Comparison of ENCODE assay signal across 10 mouse cellular contexts in the genomic region with DNA sequence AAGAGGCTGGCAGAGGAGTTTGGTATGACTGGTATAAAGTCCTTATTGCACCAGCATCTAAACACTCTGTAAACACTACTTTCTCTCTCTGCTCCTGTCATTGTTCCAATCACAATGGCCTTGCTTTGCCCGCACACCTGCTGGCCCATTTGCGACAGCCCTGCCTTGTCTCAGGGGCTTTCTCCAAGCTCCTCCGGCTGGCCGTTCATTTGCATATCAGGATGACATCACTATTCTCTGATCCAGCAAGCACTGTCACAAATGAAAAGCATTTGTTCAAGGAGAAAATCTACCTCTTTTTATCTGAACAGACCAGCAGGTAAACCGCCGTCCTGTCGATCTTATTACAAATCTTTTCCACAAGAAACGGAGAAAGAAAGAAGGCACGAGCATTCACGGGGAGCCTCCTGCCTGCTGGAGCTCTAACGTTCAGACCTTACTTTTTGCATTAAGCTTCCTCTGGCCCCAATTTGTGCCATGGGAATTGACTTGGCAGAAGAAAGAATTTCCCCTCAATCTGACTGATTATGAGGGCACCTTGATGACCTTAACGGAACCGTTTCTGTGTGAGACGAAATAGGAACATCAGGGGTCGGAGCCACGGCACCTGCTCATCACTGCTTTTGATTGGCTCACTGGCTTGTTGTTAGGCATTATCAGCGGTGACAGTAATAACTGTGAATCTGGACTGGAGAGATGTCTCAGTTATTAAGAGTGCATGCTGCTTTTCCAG. TPM values are rescaled to one million over a fixed set of nuclear protein-coding genes. Genes with fewer than 3 reads are reported as not detected.
A peak's percentile ranks its signal among the peaks of the same experiment; 100 is the strongest.
DNase-seq lines count a peak whose midpoint lies in the region; ATAC-seq and TF ChIP-seq lines count a peak whose summit lies in the region.
"Had no signal": no experiment of that assay in that cellular context is flagged by ENCODE, and none has a peak within 500 bp of the region (broad histone marks: within the 10 kb centered on the region; RNA-seq: fewer than 3 reads in every experiment).

No protein-coding gene starts in this region.

- 16% methylated on average over 17 of the region's 17 CpGs for WGBS in forebrain, embryonic 12.5 days
- 15% methylated on average over 17 of the region's 17 CpGs for WGBS in hindbrain, postnatal 0 days

- H3K27ac ChIP-seq in gastrocnemius, adult 2 months = no peak overlapping the region
- H3K27ac ChIP-seq in forebrain, embryonic 12.5 days = 0 out of 2 replicates have a peak overlapping the region, but pooled peaks have one; percentile 36
- no peak overlapping the region for H3K27ac ChIP-seq in hindbrain, postnatal 0 days
- H3K27ac ChIP-seq: limb, embryonic 12.5 days had no signal

- no peaks in the 10 kb centered on the region for H3K9me3 ChIP-seq in forebrain, embryonic 12.5 days
- no peaks in the 10 kb centered on the region for H3K9me3 ChIP-seq in hindbrain, postnatal 0 days (ENCODE audit: low read length)
- H3K9me3 ChIP-seq: limb, embryonic 12.5 days had no signal

- H3K9ac ChIP-seq in forebrain, embryonic 12.5 days = no peak overlapping the region; the same call in 1 of the 2 replicates
- H3K9ac ChIP-seq in hindbrain, postnatal 0 days (replicated peaks; ENCODE audit: low read length) = peak overlapping the region; percentile 41; the same call in 1 of the 2 replicates
- H3K9ac ChIP-seq: limb, embryonic 12.5 days had no signal

- peak overlapping the region; percentile 30 for H3K4me2 ChIP-seq in forebrain, embryonic 12.5 days
- H3K4me2 ChIP-seq in hindbrain, postnatal 0 days (ENCODE audit: low read depth, low read length) = peak overlapping the region; percentile 56
- H3K4me2 ChIP-seq: limb, embryonic 12.5 days had no signal

- intact Hi-C loops in gastrocnemius, adult 2 months (cut with DNase I) = no loop called here
- intact Hi-C loops in gastrocnemius, postnatal 14 days (cut with DNase I; ENCODE audit: low total_unique reads) = no loop called here

- no peaks in the 10 kb centered on the region for H3K27me3 ChIP-seq in forebrain, embryonic 12.5 days
- H3K27me3 ChIP-seq in hindbrain, postnatal 0 days (ENCODE audit: insufficient read depth, low read length) = no peaks in the 10 kb centered on the region
- H3K27me3 ChIP-seq: limb, embryonic 12.5 days had no signal

- TF ChIP-seq CTCF in gastrocnemius, adult 2 months (IDR thresholded peaks at IDR 0.05) = no peak
- TF ChIP-seq CTCF in hindbrain, postnatal 0 days (IDR thresholded peaks at IDR 0.05; ENCODE audit: low read depth) = no peak

- ATAC-seq in forebrain, embryonic 12.5 days (ENCODE audit: low FRiP score) = peak; percentile 76
- ATAC-seq in hindbrain, postnatal 0 days = peak; percentile 64

- peaks cover 17% of the 10 kb centered on the region for H3K4me1 ChIP-seq in forebrain, embryonic 12.5 days
- peaks cover 4% of the 10 kb centered on the region; the same call in 1 of the 2 replicates for H3K4me1 ChIP-seq in hindbrain, postnatal 0 days (ENCODE audit: insufficient read depth, low read length)

- no peaks in the 10 kb centered on the region for H3K36me3 ChIP-seq in forebrain, embryonic 12.5 days (replicated peaks)
- no peaks in the 10 kb centered on the region for H3K36me3 ChIP-seq in hindbrain, postnatal 0 days (ENCODE audit: insufficient read depth, low read length)
- H3K36me3 ChIP-seq: limb, embryonic 12.5 days had no signal

- peak overlapping the region; percentile 63 for H3K4me3 ChIP-seq in gastrocnemius, adult 2 months
- peak overlapping the region; percentile 18 for H3K4me3 ChIP-seq in forebrain, embryonic 12.5 days (replicated peaks)
- H3K4me3 ChIP-seq in hindbrain, postnatal 0 days (ENCODE audit: low read length) = peak overlapping the region; percentile 32
- H3K4me3 ChIP-seq: limb, embryonic 12.5 days had no signal

- DNase-seq in gastrocnemius, adult 2 months = no peak
- no peak for DNase-seq in gastrocnemius, postnatal 14 days
- DNase-seq in R1 (ENCODE audit: low read depth, low spot score) = peak; percentile 19
- DNase-seq in hindbrain, postnatal 0 days (ENCODE audit: low spot score) = peak; percentile 54
- no peak for DNase-seq in T-cell, adult 2 months (ENCODE audit: low spot score)
- DNase-seq in frontal cortex, postnatal 10 days (ENCODE audit: low spot score in 2 of 2) = no peak
- no peak for DNase-seq in kidney, adult 11 months

RNA-seq across cellular contexts. Expression of gene Gpr88, which starts 30.6 kb away (rescaled TPM):
- total RNA-seq in gastrocnemius, adult 2 months (2021) = not detected
- total RNA-seq in gastrocnemius, postnatal 14 days (2021) = under 1 TPM; 0.23 to 0.69 TPM
- polyA plus RNA-seq in forebrain, embryonic 12.5 days (2016; fragmentation: Nextera tagmentation; extraction: Ambion mirVana) = 1.5 and 3.2 TPM in 2 replicates
- 11.4 and 22.9 TPM in 2 replicates for total RNA-seq in hindbrain, postnatal 0 days (2014; rRNA removed)
- polyA plus RNA-seq in hindbrain, postnatal 0 days (2015; fragmentation: Nextera tagmentation; extraction: Ambion mirVana) = 4.6 and 5.9 TPM in 2 replicates
- total RNA-seq: ES-E14 had no signal

Comparison
In these comparisons a context has a peak if more than half of its experiments do, and no peak if none do; other contexts are left out.
1. DNase-seq: peak in R1 (single experiment) and hindbrain, postnatal 0 days (single experiment); none in gastrocnemius, adult 2 months (single experiment), gastrocnemius, postnatal 14 days (single experiment), T-cell, adult 2 months (single experiment), frontal cortex, postnatal 10 days (0 of 2) and kidney, adult 11 months (single experiment).
2. Peak in every context shown above with its lines, with median percentiles within 50 percentile points of each other: H3K4me3 ChIP-seq.